Mouse (Mus musculus) frontal cortex, adult 2 months (tissue): ENCODE measurements around the gene Cyp51. TPM values are rescaled to one million over a fixed set of nuclear protein-coding genes. Genes with fewer than 3 reads are reported as not detected.
"Not testable (repeated sequence)": the region's sequence is repeated elsewhere in the genome, so short reads cannot be mapped to it uniquely, and the experiment has no call there.

ENCODE experiments used
- DNase-seq, 2 experiments: peaks; one replicate each; pipeline ENCODE4 v3.0.0; 2022; ENCODE audit warnings: low spot score in 1 of 2; ENCODE audit errors: extremely low spot score in 1 of 2
- polyA plus RNA-seq: library from polyadenylated mRNA; depleted of rRNA; stranded (reverse); fragments of >200 nt; gene quantifications from 2 replicates; pipeline ENCODE4 v1.2.3, GENCODE M21; 2012; rRNA removed

Cyp51 gene
- 42.6 and 53.7 TPM in 2 replicates for polyA plus RNA-seq

GRCm38 (mm10) chr5:4104341-4105040, at the start of gene Cyp51:
Cyp51 (minus strand) TSS chr5:4104746.
- DNase-seq: peak; percentile 86 to 90

GRCm38 (mm10) chr5:4112570-4113098, 8.1 kb upstream of the Cyp51 start:
- no peak for DNase-seq

- DNase-seq: not testable (repeated sequence)
Observed at GRCm38 (mm10) chr5:4107056-4107455, 2.5 kb upstream of the Cyp51 start.

GRCm38 (mm10) chr5:4105651-4106186, 1.2 kb upstream of the Cyp51 start:
- DNase-seq: no peak

- DNase-seq: peak in 1 of 2 experiments; percentile 23
Observed at GRCm38 (mm10) chr5:4103626-4104340, 763 bp downstream of the Cyp51 start.

GRCm38 (mm10) chr5:4101770-4102169, 2.8 kb downstream of the Cyp51 start:
- DNase-seq: no peak

GRCm38 (mm10) chr5:4101031-4101430, 3.5 kb downstream of the Cyp51 start:
- DNase-seq: no peak

- DNase-seq: no peak
Observed at GRCm38 (mm10) chr5:4094471-4094870, 10.1 kb downstream of the Cyp51 start.

- DNase-seq: no peak
Observed at GRCm38 (mm10) chr5:4088190-4088589, 16.4 kb downstream of the Cyp51 start.

GRCm38 (mm10) chr5:4086309-4086708, 18.2 kb downstream of the Cyp51 start:
- DNase-seq: no peak

GRCm38 (mm10) chr5:4084948-4085347, 19.6 kb downstream of the Cyp51 start:
- no peak for DNase-seq

- no peak for DNase-seq
Observed at GRCm38 (mm10) chr5:4081513-4081912, 23.0 kb downstream of the Cyp51 start.

- no peak for DNase-seq
Observed at GRCm38 (mm10) chr5:4080861-4081260, 23.7 kb downstream of the Cyp51 start.

- DNase-seq: no peak
Observed at GRCm38 (mm10) chr5:4079086-4079485, 25.5 kb downstream of the Cyp51 start.

- DNase-seq: no peak
Observed at GRCm38 (mm10) chr5:4067203-4067602, 37.3 kb downstream of the Cyp51 start.

- no peak for DNase-seq
Observed at GRCm38 (mm10) chr5:4066476-4067115, 38.0 kb downstream of the Cyp51 start.

- DNase-seq: no peak
Observed at GRCm38 (mm10) chr5:4060313-4060712, 44.2 kb downstream of the Cyp51 start.

- no peak for DNase-seq
Observed at GRCm38 (mm10) chr5:4040922-4041321, 63.6 kb downstream of the Cyp51 start.

GRCm38 (mm10) chr5:4040372-4040771, 64.2 kb downstream of the Cyp51 start:
- DNase-seq: no peak

GRCm38 (mm10) chr5:4039351-4039750, 65.2 kb downstream of the Cyp51 start:
- DNase-seq: no peak

GRCm38 (mm10) chr5:4036686-4037085, 67.9 kb downstream of the Cyp51 start:
- DNase-seq: no peak
